Mouse (Mus musculus): ENCODE measurements around the gene Astn2. TPM values are rescaled to one million over a fixed set of nuclear protein-coding genes. Genes with fewer than 3 reads are reported as not detected.

Gene Astn2
- polyA plus RNA-seq, 1 experiment from 2014 or later, result 2.9 TPM

GRCm38 (mm10) chr4:66230735-66231134, 173.7 kb downstream of the Astn2 start:
- no peak for ATAC-seq (ENCODE audit: low FRiP score)
- WGBS, result 91% methylated on average over 4 of the region's 4 CpGs

GRCm38 (mm10) chr4:66222602-66223317, 181.7 kb downstream of the Astn2 start:
- no peak overlapping the region for H3K9ac ChIP-seq
- WGBS, result 83% methylated on average over 9 of the region's 9 CpGs

More at GRCm38 (mm10) chr4:66230735-66231134, 173.7 kb downstream of the Astn2 start:
- Histone ChIP-seq H3K27ac (no peak overlapping the region), H3K36me3 (no peaks in the 10 kb centered on the region), H3K27me3 (no peaks in the 10 kb centered on the region), H3K9ac (no peak overlapping the region), H3K9me3 (replicated peaks) (no peaks in the 10 kb centered on the region), H3K4me3 (no peak overlapping the region), H3K4me2 (replicated peaks) (no peak overlapping the region), H3K4me1 (peaks cover 4% of the 10 kb centered on the region; the same call in 1 of the 2 replicates)

DNA sequence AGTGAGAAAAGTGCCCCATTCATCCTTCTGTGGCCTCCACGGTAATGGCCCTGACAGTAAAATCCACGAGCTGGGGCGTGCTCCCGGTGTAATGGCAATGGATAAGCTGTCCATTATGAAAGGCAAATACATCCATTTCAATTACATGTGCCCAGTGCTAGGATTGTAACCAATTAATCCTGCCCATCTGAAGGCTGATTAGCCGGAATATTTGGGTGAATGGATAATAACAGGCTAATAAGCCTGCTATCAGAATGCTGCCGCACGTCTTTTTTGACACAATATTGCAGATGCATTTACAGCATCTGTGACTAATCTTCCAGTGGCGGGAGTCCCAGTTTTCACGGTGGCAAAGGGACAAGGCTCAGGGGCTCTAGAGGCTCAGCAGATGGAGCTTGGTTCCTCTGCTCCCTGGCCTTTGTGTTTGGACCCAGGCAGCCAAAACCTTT, 189.2 kb downstream of the Astn2 start:
- 57% methylated on average over 9 of the region's 9 CpGs for WGBS
- Histone ChIP-seq H3K4me3 (no peak overlapping the region), H3K4me2 (replicated peaks) (no peak overlapping the region), H3K9ac (no peak overlapping the region), H3K9me3 (replicated peaks) (no peaks in the 10 kb centered on the region), H3K36me3 (no peaks in the 10 kb centered on the region), H3K4me1 (peaks cover 8% of the 10 kb centered on the region), H3K27me3 (no peaks in the 10 kb centered on the region), H3K27ac (peak overlapping the region; percentile 60; the same call in 1 of the 2 replicates)
- peak; percentile 68 for ATAC-seq (ENCODE audit: low FRiP score)

More at GRCm38 (mm10) chr4:66222602-66223317, 181.7 kb downstream of the Astn2 start:
- Histone ChIP-seq H3K4me2 (replicated peaks) (no peak overlapping the region), H3K9me3 (replicated peaks) (no peaks in the 10 kb centered on the region), H3K27me3 (no peaks in the 10 kb centered on the region), H3K36me3 (no peaks in the 10 kb centered on the region), H3K4me1 (no peaks in the 10 kb centered on the region), H3K4me3 (no peak overlapping the region), H3K27ac (no peak overlapping the region)
- ATAC-seq (ENCODE audit: low FRiP score), result no peak

DNA sequence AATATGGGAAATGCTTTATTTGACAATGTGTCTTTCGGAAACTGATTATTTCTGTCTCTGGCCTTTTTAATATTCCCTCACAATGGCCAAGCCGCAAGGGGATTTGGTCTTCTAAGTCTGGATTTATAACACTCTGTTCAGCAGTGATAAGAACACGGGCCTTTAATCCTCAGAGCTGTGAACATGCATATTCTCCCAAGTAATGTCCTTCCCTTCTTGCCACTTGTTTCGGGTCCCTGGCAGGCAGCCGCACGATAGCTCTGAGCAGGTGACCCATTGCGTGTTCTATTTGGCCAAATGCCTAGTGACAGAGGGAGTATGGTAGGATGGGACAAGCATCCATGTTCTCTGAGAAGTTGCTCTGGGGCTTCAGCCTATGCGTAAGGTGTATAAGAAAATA, 214.8 kb downstream of the Astn2 start:
- no peaks in the 10 kb centered on the region for H3K27me3 ChIP-seq
- WGBS, result 93% methylated on average over 8 of the region's 8 CpGs
- no peaks in the 10 kb centered on the region for H3K9me3 ChIP-seq (replicated peaks)
- no peaks in the 10 kb centered on the region for H3K36me3 ChIP-seq
- no peak overlapping the region for H3K9ac ChIP-seq
- no peak overlapping the region for H3K4me3 ChIP-seq
- H3K4me1 ChIP-seq, result no peaks in the 10 kb centered on the region
- H3K27ac ChIP-seq, result no peak overlapping the region
- ATAC-seq (ENCODE audit: low FRiP score), result no peak
- no peak overlapping the region for H3K4me2 ChIP-seq (replicated peaks)

- no peak overlapping the region for H3K4me3 ChIP-seq
- H3K27ac ChIP-seq, result peak overlapping the region; percentile 57; the same call in 1 of the 2 replicates
- peaks cover 16% of the 10 kb centered on the region for H3K4me1 ChIP-seq
- ATAC-seq (ENCODE audit: low FRiP score), result peak; percentile 91
- no peaks in the 10 kb centered on the region for H3K9me3 ChIP-seq (replicated peaks)
- no peak overlapping the region for H3K9ac ChIP-seq
- H3K4me2 ChIP-seq (replicated peaks), result no peak overlapping the region
- H3K27me3 ChIP-seq, result no peaks in the 10 kb centered on the region
- WGBS, result 52% methylated on average over 14 of the region's 14 CpGs
- H3K36me3 ChIP-seq, result no peaks in the 10 kb centered on the region
These were observed 228.4 kb downstream of the Astn2 start for GRCm38 (mm10) chr4:66175887-66176533.

GRCm38 (mm10) chr4:66171583-66171982, 232.8 kb downstream of the Astn2 start:
- Histone ChIP-seq H3K9me3 (replicated peaks) (no peaks in the 10 kb centered on the region), H3K4me2 (replicated peaks) (no peak overlapping the region), H3K4me3 (no peak overlapping the region), H3K4me1 (peaks cover 24% of the 10 kb centered on the region), H3K9ac (no peak overlapping the region), H3K27me3 (no peaks in the 10 kb centered on the region), H3K27ac (no peak overlapping the region), H3K36me3 (no peaks in the 10 kb centered on the region)
- no peak for ATAC-seq (ENCODE audit: low FRiP score)
- WGBS, result 48% methylated on average over 5 of the region's 5 CpGs

DNA sequence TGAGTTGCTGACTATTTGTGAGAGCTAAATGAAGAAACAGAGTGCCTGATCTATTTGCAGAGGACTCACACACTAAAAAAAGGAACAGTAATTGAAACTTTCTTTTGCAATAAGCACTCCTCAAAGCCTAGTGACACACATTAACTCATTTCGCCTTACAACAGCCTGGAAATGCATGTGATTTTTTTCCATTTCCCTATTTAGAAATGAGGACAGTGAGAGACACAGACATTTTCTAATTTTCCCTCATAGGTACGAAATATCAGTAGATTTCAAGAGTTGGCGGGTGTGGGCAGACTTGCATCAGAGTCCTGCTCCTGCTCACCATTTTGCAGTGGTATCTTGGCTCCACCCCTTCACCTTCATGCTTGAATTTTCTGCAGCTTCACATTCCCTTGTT, 233.6 kb downstream of the Astn2 start:
- Histone ChIP-seq H3K4me1 (peaks cover 16% of the 10 kb centered on the region), H3K27ac (no peak overlapping the region), H3K27me3 (no peaks in the 10 kb centered on the region), H3K9ac (no peak overlapping the region), H3K4me2 (replicated peaks) (no peak overlapping the region), H3K36me3 (no peaks in the 10 kb centered on the region), H3K4me3 (no peak overlapping the region), H3K9me3 (replicated peaks) (no peaks in the 10 kb centered on the region)
- ATAC-seq (ENCODE audit: low FRiP score), result no peak
- 97% methylated on average over 3 of the region's 3 CpGs for WGBS

- Histone ChIP-seq H3K4me3 (no peak overlapping the region), H3K9ac (no peak overlapping the region), H3K27ac (peak overlapping the region; percentile 14; the same call in 1 of the 2 replicates), H3K27me3 (no peaks in the 10 kb centered on the region), H3K36me3 (no peaks in the 10 kb centered on the region), H3K9me3 (replicated peaks) (no peaks in the 10 kb centered on the region), H3K4me2 (replicated peaks) (no peak overlapping the region), H3K4me1 (peaks cover 14% of the 10 kb centered on the region)
- WGBS, result 41% methylated on average over 2 of the region's 2 CpGs
- peak; percentile 68 for ATAC-seq (ENCODE audit: low FRiP score)
These were observed 234.9 kb downstream of the Astn2 start for GRCm38 (mm10) chr4:66169485-66169884.

DNA sequence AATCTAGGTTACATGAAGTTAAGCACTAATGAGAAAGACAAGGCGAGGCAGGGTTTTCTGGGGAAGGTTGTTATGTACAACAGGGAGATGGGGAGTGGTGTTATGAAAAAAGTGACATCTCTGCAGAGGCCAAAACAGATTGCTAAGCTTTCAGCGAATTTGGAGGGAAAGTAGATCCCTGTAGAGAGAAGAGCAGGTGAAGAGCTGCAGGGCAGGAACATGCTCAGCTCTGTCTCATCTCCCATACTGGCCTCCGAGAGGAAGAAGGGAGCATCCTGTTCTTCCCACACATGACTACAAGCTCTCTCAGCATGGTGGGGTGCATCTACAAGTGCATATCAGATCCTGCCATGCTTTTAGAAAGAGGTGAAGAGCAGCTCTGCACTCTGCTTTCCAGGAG, 245.7 kb downstream of the Astn2 start:
- H3K9me3 ChIP-seq (replicated peaks), result no peaks in the 10 kb centered on the region
- H3K27ac ChIP-seq, result no peak overlapping the region
- no peaks in the 10 kb centered on the region for H3K36me3 ChIP-seq
- no peak overlapping the region for H3K4me3 ChIP-seq
- H3K4me2 ChIP-seq (replicated peaks), result no peak overlapping the region
- no peak for ATAC-seq (ENCODE audit: low FRiP score)
- H3K9ac ChIP-seq, result no peak overlapping the region
- H3K4me1 ChIP-seq, result no peaks in the 10 kb centered on the region
- WGBS, result 84% methylated on average over 3 of the region's 3 CpGs
- H3K27me3 ChIP-seq, result no peaks in the 10 kb centered on the region

DNA sequence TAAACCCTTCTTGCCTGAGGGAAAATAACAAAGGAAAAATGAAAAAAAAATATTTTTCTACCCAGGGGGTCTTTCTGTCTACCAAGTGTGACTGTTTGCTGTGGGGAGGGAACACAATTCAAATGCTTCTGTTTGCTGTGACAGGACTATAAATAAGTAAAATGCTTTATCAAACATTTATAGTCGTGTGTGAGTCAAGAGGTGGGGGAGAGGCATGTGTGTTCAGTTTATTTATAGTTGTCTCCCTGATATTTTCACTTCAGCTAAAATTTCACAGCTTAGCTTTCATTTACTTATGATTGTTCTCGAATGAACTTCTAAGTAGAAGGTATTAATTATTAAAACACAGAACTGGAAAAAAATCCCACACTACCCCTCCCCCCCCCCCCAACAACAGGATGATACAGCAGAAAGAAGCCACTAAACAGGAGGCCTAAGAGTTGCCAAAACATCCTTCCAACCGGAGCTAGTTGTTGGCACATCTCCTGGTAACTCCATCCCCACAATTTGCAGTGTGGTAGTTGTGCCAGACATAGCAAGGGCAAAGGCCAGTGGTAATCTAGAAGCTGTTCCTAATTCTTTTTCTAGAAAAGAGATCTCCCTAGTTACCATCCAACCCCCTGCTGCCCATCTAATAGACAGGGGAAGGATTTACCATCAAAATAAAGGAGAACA, 246.8 kb downstream of the Astn2 start:
- Histone ChIP-seq H3K9me3 (replicated peaks) (no peaks in the 10 kb centered on the region), H3K4me1 (no peaks in the 10 kb centered on the region), H3K27ac (no peak overlapping the region), H3K36me3 (no peaks in the 10 kb centered on the region), H3K9ac (no peak overlapping the region), H3K4me2 (replicated peaks) (no peak overlapping the region), H3K4me3 (no peak overlapping the region), H3K27me3 (no peaks in the 10 kb centered on the region)
- ATAC-seq (ENCODE audit: low FRiP score), result no peak
- 75% methylated on average over 3 of the region's 3 CpGs for WGBS

DNA sequence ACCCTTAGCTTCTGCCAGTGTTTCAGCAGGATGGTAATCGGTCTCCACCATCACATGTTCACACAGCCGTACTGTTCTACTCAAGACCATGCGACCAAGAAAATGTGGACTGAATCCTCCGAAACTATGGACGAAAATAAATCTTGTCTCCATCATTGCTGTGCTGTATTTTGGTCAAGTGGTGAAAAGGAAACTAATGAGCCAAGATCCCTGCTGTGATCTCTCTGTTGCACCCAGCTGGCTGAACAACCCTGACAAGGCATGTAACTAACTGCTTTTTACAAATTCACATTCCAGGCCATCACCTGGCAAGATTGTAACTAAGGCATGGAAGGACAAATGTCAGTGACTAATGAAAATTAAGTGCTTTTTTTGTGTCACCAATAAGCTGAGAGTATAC, 257.9 kb downstream of the Astn2 start:
- Histone ChIP-seq H3K9me3 (replicated peaks) (no peaks in the 10 kb centered on the region), H3K4me2 (replicated peaks) (no peak overlapping the region), H3K27me3 (no peaks in the 10 kb centered on the region), H3K36me3 (no peaks in the 10 kb centered on the region), H3K4me3 (no peak overlapping the region), H3K27ac (no peak overlapping the region), H3K4me1 (no peaks in the 10 kb centered on the region), H3K9ac (no peak overlapping the region)
- WGBS, result 89% methylated on average over 5 of the region's 5 CpGs
- no peak for ATAC-seq (ENCODE audit: low FRiP score)

DNA sequence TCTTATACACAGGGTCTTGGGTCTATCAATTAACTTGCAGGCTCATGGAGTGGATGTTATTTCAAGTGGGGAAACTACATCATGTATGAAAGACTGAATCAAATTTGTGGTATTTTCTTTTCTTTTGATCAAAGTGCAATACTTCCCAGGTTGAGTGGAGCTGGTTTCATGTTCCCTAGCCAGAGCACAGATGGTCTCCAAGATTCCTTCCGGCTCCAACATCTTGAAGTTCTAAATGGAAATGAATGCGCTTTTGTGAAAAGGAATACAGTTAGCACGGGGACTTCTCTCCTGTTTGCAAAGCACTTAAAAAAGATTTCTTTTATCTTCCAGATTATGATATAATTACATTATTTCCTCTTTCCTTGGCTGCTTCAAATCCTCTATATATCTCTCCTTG, 278.2 kb downstream of the Astn2 start:
- no peaks in the 10 kb centered on the region for H3K27me3 ChIP-seq
- WGBS, result 84% methylated on average over 3 of the region's 3 CpGs
- no peak overlapping the region for H3K27ac ChIP-seq
- ATAC-seq (ENCODE audit: low FRiP score), result no peak
- H3K9me3 ChIP-seq (replicated peaks), result no peaks in the 10 kb centered on the region
- H3K4me3 ChIP-seq, result no peak overlapping the region
- no peak overlapping the region for H3K4me2 ChIP-seq (replicated peaks)
- no peaks in the 10 kb centered on the region for H3K4me1 ChIP-seq
- H3K36me3 ChIP-seq, result no peaks in the 10 kb centered on the region
- no peak overlapping the region for H3K9ac ChIP-seq
